Mouse (Mus musculus) ES-E14 (cell line): ENCODE measurements around the gene Zfand3. TPM values are rescaled to one million over a fixed set of nuclear protein-coding genes. Genes with fewer than 3 reads are reported as not detected.

Experiments used
- DNase-seq: peaks from one replicate; pipeline ENCODE4 v3.0.0-alpha.2; 2013; ENCODE audit warnings: low read depth, low spot score
- H3K27ac ChIP-seq: 2 replicates; pipeline ENCODE4 v1.5.1; 2012; ENCODE audit warnings: low read depth, mild to moderate bottlenecking, low read length, moderate library complexity, mixed read lengths; ENCODE audit not compliant: poor library complexity, insufficient read depth, severe bottlenecking
- H3K36me3 ChIP-seq: 2 replicates; pipeline ENCODE4 v1.6.1; 2012; ENCODE audit warnings: mild to moderate bottlenecking, low read length, moderate library complexity, mixed read lengths; ENCODE audit not compliant: control insufficient read depth, poor library complexity, insufficient read depth, severe bottlenecking
- H3K4me1 ChIP-seq, 2 experiments: fragments of 150-350 bp in 1 of 2; sonication (generic) in 1 of 2; 2 replicates each; pipeline ENCODE4 v1.6.1; 2012; ENCODE audit warnings: low read length in 2 of 2, mild to moderate bottlenecking in 1 of 2, mixed read lengths in 1 of 2; ENCODE audit not compliant: control insufficient read depth in 2 of 2, insufficient read depth in 2 of 2, poor library complexity in 1 of 2
- H3K4me3 ChIP-seq, 2 experiments: fragments of 150-350 bp in 1 of 2; sonication (generic) in 1 of 2; 2 replicates each; pipeline ENCODE4 v1.5.1; 2012; ENCODE audit warnings: low read length in 2 of 2, low read depth in 1 of 2, mild to moderate bottlenecking in 1 of 2, mixed read lengths in 1 of 2; ENCODE audit not compliant: insufficient read depth in 1 of 2, poor library complexity in 1 of 2, severe bottlenecking in 1 of 2
- H3K9ac ChIP-seq: 2 replicates; pipeline ENCODE4 v1.6.1; 2012; ENCODE audit warnings: low read depth, mild to moderate bottlenecking, low read length, mixed read lengths; ENCODE audit not compliant: poor library complexity, insufficient read depth, severe bottlenecking
- H3K9me3 ChIP-seq: fragments of 150-350 bp; sonication (generic); 2 replicates; pipeline ENCODE4 v1.6.1; 2012; ENCODE audit warnings: low read depth, mild to moderate bottlenecking, low read length; ENCODE audit not compliant: control insufficient read depth, insufficient read depth
- CHD2 ChIP-seq: IDR thresholded peaks from 2 replicates; pipeline ENCODE4 v1.6.1; 2014; ENCODE audit warnings: mild to moderate bottlenecking, low read depth, low read length, inconsistent platforms
- HCFC1 ChIP-seq: IDR thresholded peaks from 2 replicates; pipeline ENCODE4 v1.6.1; 2012; ENCODE audit warnings: low read length, inconsistent platforms, borderline replicate concordance; ENCODE audit not compliant: insufficient read depth
- MAFK ChIP-seq: IDR thresholded peaks from 2 replicates; pipeline ENCODE4 v1.6.1; 2014; ENCODE audit warnings: mild to moderate bottlenecking, low read depth, low read length, inconsistent platforms; ENCODE audit not compliant: insufficient read depth
- ZC3H11A ChIP-seq: IDR thresholded peaks from 2 replicates; pipeline ENCODE4 v1.6.1; 2012; ENCODE audit warnings: low read depth, mild to moderate bottlenecking, inconsistent platforms, low read length, borderline replicate concordance
- ZNF384 ChIP-seq: IDR thresholded peaks from 2 replicates; pipeline ENCODE4 v1.6.1; 2012; ENCODE audit warnings: low read depth, low read length, inconsistent platforms
- in situ Hi-C, 2 experiments: fragments of 600-800 bp; cut with MboI; formaldehyde crosslinking; loops; one replicate each; pipeline ENCODE4 v1.15.1; 2025; ENCODE audit warnings: low sequenced_read_pairs in 2 of 2, inconsistent platforms in 1 of 2; ENCODE audit not compliant: unreplicated experiment in 2 of 2
- total RNA-seq: library from RNA; depleted of rRNA; stranded (reverse); fragments of 300-350 nt; gene quantifications from 2 replicates; pipeline ENCODE4 v1.2.3, GENCODE M21; 2012

Zfand3 gene
- total RNA-seq, 1 experiment: 43.3 TPM

GRCm38 (mm10) chr17:30243540-30243939 is 239.0 kb downstream of the Zfand3 start:
- DNase-seq: no peak
- TF ChIP-seq ZNF384: no peak
- no peak for TF ChIP-seq CHD2
- no peak for TF ChIP-seq ZC3H11A
- TF ChIP-seq HCFC1: no peak
- no peak for TF ChIP-seq MAFK
- Histone ChIP-seq H3K9ac (no peak overlapping the region), H3K4me1 (no peaks in the 10 kb centered on the region), H3K4me3 (no peak overlapping the region), H3K36me3 (no peaks in the 10 kb centered on the region), H3K9me3 (no peaks in the 10 kb centered on the region), H3K27ac (no peak overlapping the region)
- in situ Hi-C loops: no loop called here

GRCm38 (mm10) chr17:30244651-30245307 is 240.2 kb downstream of the Zfand3 start:
- in situ Hi-C loops: no loop called here
- no peak for DNase-seq

GRCm38 (mm10) chr17:30245308-30245706 is 240.8 kb downstream of the Zfand3 start:
- in situ Hi-C loops: no loop called here
- no peaks in the 10 kb centered on the region for H3K9me3 ChIP-seq
- H3K36me3 ChIP-seq: no peaks in the 10 kb centered on the region
- H3K27ac ChIP-seq: no peak overlapping the region
- no peak overlapping the region for H3K9ac ChIP-seq
- DNase-seq: no peak
- TF ChIP-seq CHD2: no peak
- TF ChIP-seq MAFK: no peak
- no peak for TF ChIP-seq HCFC1
- no peak for TF ChIP-seq ZC3H11A
- TF ChIP-seq ZNF384: no peak
- H3K4me3 ChIP-seq: no peak overlapping the region
- H3K4me1 ChIP-seq: no peaks in the 10 kb centered on the region

More at GRCm38 (mm10) chr17:30244651-30245307, 240.2 kb downstream of the Zfand3 start:
- Histone ChIP-seq H3K9ac (no peak overlapping the region), H3K4me3 (no peak overlapping the region), H3K27ac (no peak overlapping the region), H3K9me3 (no peaks in the 10 kb centered on the region), H3K4me1 (no peaks in the 10 kb centered on the region), H3K36me3 (no peaks in the 10 kb centered on the region)
- TF ChIP-seq ZNF384: no peak
- TF ChIP-seq ZC3H11A: no peak
- no peak for TF ChIP-seq CHD2
- no peak for TF ChIP-seq MAFK

- Histone ChIP-seq H3K4me1 (no peaks in the 10 kb centered on the region), H3K27ac (no peak overlapping the region), H3K4me3 (no peak overlapping the region), H3K36me3 (no peaks in the 10 kb centered on the region), H3K9ac (no peak overlapping the region), H3K9me3 (no peaks in the 10 kb centered on the region)
- in situ Hi-C loops: no loop called here
- TF ChIP-seq ZC3H11A (no peak), CHD2 (no peak), HCFC1 (no peak), ZNF384 (no peak), MAFK (no peak)
- DNase-seq: no peak
These were observed 248.5 kb downstream of the Zfand3 start for GRCm38 (mm10) chr17:30253028-30253427.

GRCm38 (mm10) chr17:30253924-30254323 is 249.4 kb downstream of the Zfand3 start:
- TF ChIP-seq ZC3H11A (no peak), HCFC1 (no peak), MAFK (no peak), CHD2 (no peak), ZNF384 (no peak)
- no peak overlapping the region for H3K4me3 ChIP-seq
- in situ Hi-C loops: no loop called here
- no peaks in the 10 kb centered on the region for H3K9me3 ChIP-seq
- no peak for DNase-seq
- no peaks in the 10 kb centered on the region for H3K36me3 ChIP-seq
- H3K4me1 ChIP-seq: no peaks in the 10 kb centered on the region
- no peak overlapping the region for H3K27ac ChIP-seq
- no peak overlapping the region for H3K9ac ChIP-seq
